Mouse (Mus musculus) lung, postnatal 36 days (tissue): ENCODE measurements around the gene Zdhhc12.
"Not testable (repeated sequence)": the region's sequence is repeated elsewhere in the genome, so short reads cannot be mapped to it uniquely, and the experiment has no call there.

ENCODE experiments used
- DNase-seq: peaks from one replicate; pipeline ENCODE4 v3.0.0; 2022; ENCODE audit warnings: mixed read lengths

Zdhhc12 gene

GRCm38 (mm10) chr2:30062249-30063093 is 31.0 kb downstream of the Zdhhc12 start:
- peak; percentile 70 for DNase-seq

- DNase-seq = peak; percentile 51
These were observed 32.0 kb downstream of the Zdhhc12 start for GRCm38 (mm10) chr2:30061215-30062166.

GRCm38 (mm10) chr2:30058418-30058817 is 35.0 kb downstream of the Zdhhc12 start:
- DNase-seq = no peak

GRCm38 (mm10) chr2:30057223-30057904 is 36.1 kb downstream of the Zdhhc12 start, which contains the start of gene Set:
Gene Set, plus strand, starts transcription at chr2:30057378.
- DNase-seq = no peak

GRCm38 (mm10) chr2:30056736-30057135 is 36.7 kb downstream of the Zdhhc12 start:
- DNase-seq = no peak

- not testable (repeated sequence) for DNase-seq
These were observed 38.1 kb downstream of the Zdhhc12 start for GRCm38 (mm10) chr2:30055310-30055709.

GRCm38 (mm10) chr2:30051992-30052761 is 41.3 kb downstream of the Zdhhc12 start:
- DNase-seq = no peak

- DNase-seq = no peak
These were observed 43.6 kb downstream of the Zdhhc12 start for GRCm38 (mm10) chr2:30049831-30050230.

- peak; percentile 98 for DNase-seq
These were observed 44.6 kb downstream of the Zdhhc12 start, which contains the start of gene Wdr34 for GRCm38 (mm10) chr2:30048699-30049388. Gene Wdr34, minus strand, starts transcription at chr2:30048881.

- no peak for DNase-seq
These were observed 45.3 kb downstream of the Zdhhc12 start for GRCm38 (mm10) chr2:30048101-30048501.

- DNase-seq = no peak
These were observed 46.3 kb downstream of the Zdhhc12 start for GRCm38 (mm10) chr2:30047127-30047526.

- DNase-seq = no peak
These were observed 48.9 kb downstream of the Zdhhc12 start for GRCm38 (mm10) chr2:30044550-30044949.

- peak; percentile 92 for DNase-seq
These were observed 51.0 kb downstream of the Zdhhc12 start for GRCm38 (mm10) chr2:30042445-30042844.
